Mouse (Mus musculus) regulatory T cell (primary cell): ENCODE data around the gene Cpe.

Source experiments
- in situ Hi-C: fragments of 300-600 bp; cut with MboI, MseI; formaldehyde crosslinking; loops from one replicate; pipeline ENCODE4 v1.15.1; 2025; ENCODE audit warnings: high pct_unique_total_duplicates

Gene Cpe

GRCm38 (mm10) chr8:64634131-64634865, 58.6 kb downstream of the Cpe start:
- in situ Hi-C loops = no loop called here

GRCm38 (mm10) chr8:64632169-64632568, 60.7 kb downstream of the Cpe start:
- in situ Hi-C loops = no loop called here

GRCm38 (mm10) chr8:64631761-64632160, 61.1 kb downstream of the Cpe start:
- in situ Hi-C loops = no loop called here

- in situ Hi-C loops = no loop called here
Observed at GRCm38 (mm10) chr8:64629034-64629760, 63.7 kb downstream of the Cpe start.

GRCm38 (mm10) chr8:64628039-64628438, 64.8 kb downstream of the Cpe start:
- in situ Hi-C loops = no loop called here

GRCm38 (mm10) chr8:64624603-64625037, 68.2 kb downstream of the Cpe start:
- in situ Hi-C loops = no loop called here

- in situ Hi-C loops = no loop called here
Observed at GRCm38 (mm10) chr8:64620365-64621150, 72.3 kb downstream of the Cpe start.

GRCm38 (mm10) chr8:64619661-64620060, 73.2 kb downstream of the Cpe start:
- in situ Hi-C loops = loop anchor here (5.0 kb wide), 1 partner anchor 323 kb away; no protein-coding TSS in a partner anchor

GRCm38 (mm10) chr8:64618618-64619017, 74.2 kb downstream of the Cpe start:
- in situ Hi-C loops = loop anchor here (5.0 kb wide), 1 partner anchor 324 kb away; no protein-coding TSS in a partner anchor

GRCm38 (mm10) chr8:64616566-64616965, 76.3 kb downstream of the Cpe start:
- in situ Hi-C loops = loop anchor here (5.0 kb wide), 1 partner anchor 326 kb away; no protein-coding TSS in a partner anchor

GRCm38 (mm10) chr8:64615459-64615858, 77.4 kb downstream of the Cpe start:
- in situ Hi-C loops = loop anchor here (5.0 kb wide), 1 partner anchor 327 kb away; no protein-coding TSS in a partner anchor

- in situ Hi-C loops = no loop called here
Observed at GRCm38 (mm10) chr8:64613663-64614062, 79.2 kb downstream of the Cpe start.

GRCm38 (mm10) chr8:64611210-64611974, 81.5 kb downstream of the Cpe start:
- in situ Hi-C loops = no loop called here

- in situ Hi-C loops = no loop called here
Observed at GRCm38 (mm10) chr8:64608931-64609330, 83.9 kb downstream of the Cpe start.

GRCm38 (mm10) chr8:64606015-64606414, 86.8 kb downstream of the Cpe start:
- in situ Hi-C loops = no loop called here

- in situ Hi-C loops = no loop called here
Observed at GRCm38 (mm10) chr8:64598206-64598605, 94.6 kb downstream of the Cpe start.

- in situ Hi-C loops = no loop called here
Observed at GRCm38 (mm10) chr8:64597042-64597970, 95.5 kb downstream of the Cpe start.

- in situ Hi-C loops = no loop called here
Observed at GRCm38 (mm10) chr8:64596396-64596795, 96.5 kb downstream of the Cpe start.

GRCm38 (mm10) chr8:64590456-64590855, 102.4 kb downstream of the Cpe start:
- in situ Hi-C loops = no loop called here

GRCm38 (mm10) chr8:64582887-64583286, 110.0 kb downstream of the Cpe start:
- in situ Hi-C loops = no loop called here
